Mouse (Mus musculus): ENCODE data around the gene Khdrbs1. TPM values are rescaled to one million over a fixed set of nuclear protein-coding genes. Genes with fewer than 3 reads are reported as not detected.

The Khdrbs1 gene
- polyA plus RNA-seq, 1 experiment, result 117 TPM

DNA sequence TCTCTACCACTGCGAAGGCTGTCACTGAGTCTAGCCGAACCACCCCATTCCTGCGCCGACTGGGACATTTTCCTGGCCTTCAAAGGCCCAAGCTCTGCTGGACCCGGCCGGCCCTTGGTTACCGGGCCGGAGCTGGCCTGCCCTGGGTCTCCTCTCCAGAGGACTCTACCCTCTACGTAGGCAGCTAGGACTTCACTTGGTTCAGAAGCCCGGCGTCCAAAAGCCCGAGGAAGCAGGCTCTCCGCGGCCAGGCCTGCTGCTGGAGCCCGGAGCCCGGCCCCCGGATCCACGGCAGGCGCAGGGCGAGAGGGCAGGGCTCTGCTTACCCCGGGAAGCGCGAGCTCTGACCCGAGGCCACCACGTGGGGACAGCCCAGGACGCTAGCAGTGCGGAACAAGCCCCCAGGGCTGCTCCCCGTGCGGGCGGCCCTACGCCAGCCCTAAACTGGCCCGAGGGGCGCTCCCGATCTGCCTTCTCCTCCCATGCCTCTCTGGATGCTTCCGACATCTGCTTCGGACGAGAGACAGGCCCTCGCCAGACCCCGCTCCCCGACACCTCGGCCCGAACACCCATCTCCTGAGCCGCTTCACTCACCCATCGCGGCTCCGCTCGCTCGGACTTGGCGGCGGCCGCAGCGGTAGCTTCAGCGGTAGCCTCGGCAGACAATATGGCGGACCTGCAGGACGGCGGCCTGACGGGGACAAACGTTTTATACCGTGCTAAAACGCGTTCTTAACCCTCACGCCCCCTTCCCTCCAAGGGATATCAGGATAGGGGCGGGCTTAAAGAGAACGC is 69.8 kb downstream of the Khdrbs1 start, which contains the start of gene Kpna6:
Gene Kpna6, minus strand, starts transcription at position 685 of the 795 bp plus-strand sequence.
- peak; percentile 97 for DNase-seq (ENCODE audit: low read depth)
- TF ChIP-seq CTCF (IDR thresholded peaks at IDR 0.05; ENCODE audit: borderline replicate concordance, extremely low read depth, insufficient read depth, insufficient read length) (no peak), POLR2A (IDR thresholded peaks at IDR 0.05; ENCODE audit: borderline replicate concordance, extremely low read depth, insufficient read depth, insufficient read length, poor library complexity, severe bottlenecking) (0 out of 2 replicates have a peak, but pooled peaks have one; percentile 6)

DNA sequence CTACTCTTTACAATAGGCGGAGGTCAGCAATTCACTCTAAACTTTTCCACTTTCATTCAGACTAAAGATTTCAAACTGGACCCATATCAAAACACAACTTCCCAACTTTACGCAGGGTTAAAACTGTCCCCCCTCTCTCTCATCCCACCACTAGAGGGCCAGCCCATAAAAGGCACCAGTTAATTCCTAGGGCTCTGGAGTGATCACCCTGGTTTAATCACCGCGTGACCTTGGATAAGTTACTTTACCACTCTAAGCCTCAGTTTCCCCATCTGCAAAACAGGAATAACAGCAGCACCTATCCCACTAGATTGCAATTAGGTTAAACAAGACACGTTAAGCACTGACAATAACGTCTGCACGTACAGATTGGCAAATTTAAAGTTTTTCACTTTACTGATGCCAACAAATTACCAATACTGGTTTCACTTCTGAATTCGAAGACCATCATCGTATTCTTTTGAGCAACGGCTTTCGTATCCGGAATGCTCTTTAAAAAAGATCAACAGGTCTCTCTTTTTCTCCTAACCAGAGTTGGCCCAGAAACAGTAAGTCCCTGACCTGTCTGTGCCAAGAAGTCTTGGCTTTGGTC is 70.5 kb downstream of the Khdrbs1 start:
- TF ChIP-seq POLR2A (IDR thresholded peaks at IDR 0.05; ENCODE audit: borderline replicate concordance, extremely low read depth, insufficient read depth, insufficient read length, poor library complexity, severe bottlenecking), result no peak
- peak; percentile 80; the same call in 1 of the 2 replicates for TF ChIP-seq CTCF (IDR thresholded peaks at IDR 0.05; ENCODE audit: borderline replicate concordance, extremely low read depth, insufficient read depth, insufficient read length)

GRCm38 (mm10) chr4:129662255-129662813 is 79.8 kb downstream of the Khdrbs1 start:
- TF ChIP-seq CTCF (IDR thresholded peaks at IDR 0.05; ENCODE audit: borderline replicate concordance, extremely low read depth, insufficient read depth, insufficient read length) (no peak), POLR2A (IDR thresholded peaks at IDR 0.05; ENCODE audit: borderline replicate concordance, extremely low read depth, insufficient read depth, insufficient read length, poor library complexity, severe bottlenecking) (no peak)
- no peak for DNase-seq (ENCODE audit: low read depth)

More for the DNA sequence above, 70.5 kb downstream of the Khdrbs1 start:
- peak; percentile 64 for DNase-seq (ENCODE audit: low read depth)

DNA sequence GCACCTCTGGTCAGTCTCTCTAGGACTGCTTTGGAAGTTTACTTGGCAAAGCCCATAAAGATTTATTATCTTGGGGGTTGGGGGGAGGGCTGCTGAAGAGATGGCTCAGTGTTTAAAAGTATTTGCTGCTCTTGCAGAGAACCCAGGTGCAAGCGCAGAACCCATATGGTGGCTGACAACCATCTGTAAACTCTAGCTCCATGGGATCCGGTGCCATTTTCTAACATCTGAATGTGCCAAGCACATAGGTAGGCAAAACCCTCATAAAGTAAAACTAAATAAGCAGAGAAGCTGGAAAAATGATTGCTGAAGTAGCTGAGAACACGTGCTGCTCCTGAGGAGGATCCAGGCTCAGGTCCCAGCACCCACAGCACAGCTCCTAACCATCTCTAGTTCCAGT is 80.5 kb downstream of the Khdrbs1 start:
- TF ChIP-seq CTCF (IDR thresholded peaks at IDR 0.05; ENCODE audit: borderline replicate concordance, extremely low read depth, insufficient read depth, insufficient read length), result no peak
- no peak for TF ChIP-seq POLR2A (IDR thresholded peaks at IDR 0.05; ENCODE audit: borderline replicate concordance, extremely low read depth, insufficient read depth, insufficient read length, poor library complexity, severe bottlenecking)
- DNase-seq (ENCODE audit: low read depth), result no peak

- TF ChIP-seq CTCF (IDR thresholded peaks at IDR 0.05; ENCODE audit: borderline replicate concordance, extremely low read depth, insufficient read depth, insufficient read length), result no peak
- TF ChIP-seq POLR2A (IDR thresholded peaks at IDR 0.05; ENCODE audit: borderline replicate concordance, extremely low read depth, insufficient read depth, insufficient read length, poor library complexity, severe bottlenecking), result no peak
- no peak for DNase-seq (ENCODE audit: low read depth)
Measured at GRCm38 (mm10) chr4:129654770-129655169, 87.3 kb downstream of the Khdrbs1 start.

Other genes starting within 250 kb of the Khdrbs1 start
- 1,642 and 1,750 TPM in 2 replicates for gene Marcksl1, start 228.7 kb downstream of the Khdrbs1 start, polyA plus RNA-seq (2012; rRNA removed)
- gene Hdac1, start 199.6 kb downstream of the Khdrbs1 start, polyA plus RNA-seq (2012; rRNA removed), result 110 and 142 TPM in 2 replicates
- 9.0 and 9.9 TPM in 2 replicates for gene Lck, start 168.7 kb downstream of the Khdrbs1 start, polyA plus RNA-seq (2012; rRNA removed)
- 0.63 and 0.82 TPM in 2 replicates for gene Fam167b, start 163.8 kb downstream of the Khdrbs1 start, polyA plus RNA-seq (2012; rRNA removed)
- 297 and 390 TPM in 2 replicates for gene Eif3i, start 141.7 kb downstream of the Khdrbs1 start, polyA plus RNA-seq (2012; rRNA removed)
- gene Tmem234, start 141.6 kb downstream of the Khdrbs1 start, polyA plus RNA-seq (2012; rRNA removed), result 156 and 169 TPM in 2 replicates
- gene Dcdc2b, start 128.0 kb downstream of the Khdrbs1 start, polyA plus RNA-seq (2012; rRNA removed), result 4.5 and 7.4 TPM in 2 replicates
- 32.3 and 38.9 TPM in 2 replicates for gene Iqcc, start 123.2 kb downstream of the Khdrbs1 start, polyA plus RNA-seq (2012; rRNA removed)
- gene Ccdc28b, start 118.4 kb downstream of the Khdrbs1 start, polyA plus RNA-seq (2012; rRNA removed), result 108 and 116 TPM in 2 replicates
- gene Txlna, start 101.2 kb downstream of the Khdrbs1 start, polyA plus RNA-seq (2012; rRNA removed), result 55.6 and 57.8 TPM in 2 replicates
- 39.8 and 41.7 TPM in 2 replicates for gene Kpna6, start 69.5 kb downstream of the Khdrbs1 start, polyA plus RNA-seq (2012; rRNA removed)
- 63.6 and 81.2 TPM in 2 replicates for gene Tmem39b, start 45.5 kb downstream of the Khdrbs1 start, polyA plus RNA-seq (2012; rRNA removed)
- 89.6 and 106 TPM in 2 replicates for gene Ptp4a2, start 68.9 kb upstream of the Khdrbs1 start, polyA plus RNA-seq (2012; rRNA removed)
- gene Spocd1, start 186.9 kb upstream of the Khdrbs1 start, polyA plus RNA-seq (2012; rRNA removed), result 0.05 and 0.14 TPM in 2 replicates
- gene Adgrb2, start 242.6 kb upstream of the Khdrbs1 start, polyA plus RNA-seq (2012; rRNA removed), result 126 and 152 TPM in 2 replicates

All from brain, embryonic 14.5 days (tissue).